Mouse (Mus musculus): ENCODE measurements around the gene Zbtb22.

- TF ChIP-seq CTCF (IDR thresholded peaks at IDR 0.05; ENCODE audit: low read depth): no peak
- TF ChIP-seq EP300 (IDR thresholded peaks at IDR 0.05; ENCODE audit: low read depth): no peak
Measured at GRCm38 (mm10) chr17:33899642-33900041, 16.1 kb upstream of the Zbtb22 start.

All from heart, postnatal 0 days (tissue).